Mouse (Mus musculus): Measurements from ENCODE around the gene 1700001C19Rik.

DNA sequence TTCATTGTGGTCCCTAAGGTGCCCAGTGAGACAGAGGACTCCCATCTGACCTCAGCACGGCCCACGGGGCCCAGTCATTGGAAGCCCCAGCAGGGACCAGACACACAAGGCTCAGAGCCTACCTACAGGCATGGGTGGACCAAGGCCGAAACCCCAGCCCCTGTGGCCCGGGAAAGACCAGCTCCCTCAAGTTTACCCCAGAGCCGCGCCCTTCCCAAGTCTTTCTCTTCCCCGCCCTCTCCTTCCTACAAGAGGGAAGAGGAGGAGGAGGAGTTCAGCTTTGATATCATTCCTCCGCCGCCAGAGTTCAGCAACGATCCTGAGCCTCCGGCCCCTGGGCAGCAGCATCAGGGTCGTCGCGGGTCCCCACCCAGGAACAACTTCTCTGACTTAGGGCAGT is 30.9 kb upstream of the 1700001C19Rik start:
- TF ChIP-seq CTCF (IDR thresholded peaks at IDR 0.05; ENCODE audit: extremely low read depth, insufficient read depth, insufficient read length, insufficient replicate concordance) (no peak), POLR2A (IDR thresholded peaks at IDR 0.05; ENCODE audit: low read depth, low read length) (no peak)

Data from spleen, adult 2 months (tissue).